Mouse (Mus musculus) hindbrain, embryonic 14.5 days (tissue): Measurements from ENCODE around the gene Bglap2. TPM values are rescaled to one million over a fixed set of nuclear protein-coding genes. Genes with fewer than 3 reads are reported as not detected.
A peak's percentile ranks its signal among the peaks of the same experiment; 100 is the strongest.
"Not testable (repeated sequence)": the region's sequence is repeated elsewhere in the genome, so short reads cannot be mapped to it uniquely, and the experiment has no call there.

Source experiments
- ATAC-seq: fragments of 200-750 bp; cut with Nextera tagmentation; 2 replicates; pipeline ENCODE4 v1.8.0; 2017; ENCODE audit warnings: moderate number of reproducible peaks, mild to moderate bottlenecking, moderate TSS enrichment, moderate library complexity; ENCODE audit not compliant: low FRiP score
- DNase-seq: peaks from one replicate; pipeline ENCODE4 v3.0.0-alpha.2; 2015; ENCODE audit warnings: low spot score
- H3K27ac ChIP-seq: fragments of 300-500 bp; sonication (generic); 2 replicates; pipeline ENCODE4 v1.5.1; 2014; ENCODE audit warnings: mild to moderate bottlenecking, moderate library complexity
- H3K27me3 ChIP-seq: fragments of 300-500 bp; sonication (generic); 2 replicates; pipeline ENCODE4 v1.6.1; 2014; ENCODE audit warnings: mild to moderate bottlenecking, low read length, mixed read lengths; ENCODE audit not compliant: control insufficient read depth, insufficient read depth
- H3K36me3 ChIP-seq: fragments of 300-500 bp; sonication (generic); replicated peaks from 2 replicates; pipeline ENCODE4 v1.6.1; 2014; ENCODE audit not compliant: control insufficient read depth, insufficient read depth
- H3K4me1 ChIP-seq: fragments of 300-500 bp; sonication (generic); replicated peaks from 2 replicates; pipeline ENCODE4 v1.6.1; 2014; ENCODE audit warnings: antibody characterized with exemption, low read length, mixed read lengths; ENCODE audit not compliant: control insufficient read depth, insufficient read depth
- H3K4me2 ChIP-seq: fragments of 300-500 bp; sonication (generic); replicated peaks from 2 replicates; pipeline ENCODE4 v1.6.1; 2014; ENCODE audit warnings: mild to moderate bottlenecking, moderate library complexity
- H3K4me3 ChIP-seq: fragments of 300-500 bp; sonication (generic); replicated peaks from 2 replicates; pipeline ENCODE4 v1.5.1; 2014; ENCODE audit warnings: mild to moderate bottlenecking, low read length
- H3K9ac ChIP-seq: fragments of 300-500 bp; sonication (generic); 2 replicates; pipeline ENCODE4 v1.6.1; 2014
- H3K9me3 ChIP-seq: fragments of 300-500 bp; sonication (generic); 2 replicates; pipeline ENCODE4 v1.6.1; 2016; ENCODE audit warnings: low read length; ENCODE audit not compliant: control insufficient read depth
- WGBS: fragments of 180-500 bp; shearing (Covaris S2); extraction: QIAGEN DNeasy Blood & Tissue Kit; methylation state at CpG from one replicate; pipeline ENCODE4 v1.1.7; 2014; 5-methylcytosine and 5-hydroxymethylcytosine counted together
- polyA plus RNA-seq: library from polyadenylated mRNA; unstranded; fragments of >200 nt; fragmentation: Nextera tagmentation; extraction: Ambion mirVana; gene quantifications from 2 replicates; pipeline ENCODE4 v1.2.1, GENCODE M21; 2014

The Bglap2 gene
- polyA plus RNA-seq, 1 experiment from 2014 or later: not detected

DNA sequence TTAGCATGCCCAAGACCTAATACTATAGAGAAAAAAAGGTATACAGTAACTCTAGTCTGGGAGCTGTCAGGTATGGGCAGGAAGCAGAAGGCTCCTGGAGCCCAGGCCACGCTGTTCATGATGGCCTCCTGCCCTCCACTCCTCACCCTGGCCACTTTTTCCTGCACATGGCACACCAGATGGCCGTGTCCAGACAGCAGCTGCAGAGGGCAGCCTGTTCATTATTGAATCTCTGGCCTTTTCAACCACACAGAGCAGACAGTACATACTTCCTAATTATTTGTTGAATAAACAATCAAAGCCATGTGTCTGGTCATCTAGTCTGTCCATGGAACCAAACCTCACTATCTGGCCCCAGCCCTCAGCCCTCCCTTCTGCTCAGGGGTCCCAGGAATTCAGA lies 20.2 kb upstream of the Bglap2 start:
- no peaks in the 10 kb centered on the region for H3K27me3 ChIP-seq
- 0 out of 2 replicates have a peak, but pooled peaks cover 2% of the 10 kb centered on the region for H3K4me1 ChIP-seq
- DNase-seq (no peak), ATAC-seq (no peak)
- no peak overlapping the region for H3K4me2 ChIP-seq
- H3K9ac ChIP-seq: no peak overlapping the region
- 65% methylated on average over 2 of the region's 2 CpGs for WGBS
- no peak overlapping the region for H3K27ac ChIP-seq
- 0 out of 2 replicates have a peak, but pooled peaks cover 3% of the 10 kb centered on the region for H3K36me3 ChIP-seq
- H3K4me3 ChIP-seq: no peak overlapping the region
- H3K9me3 ChIP-seq: no peaks in the 10 kb centered on the region

DNA sequence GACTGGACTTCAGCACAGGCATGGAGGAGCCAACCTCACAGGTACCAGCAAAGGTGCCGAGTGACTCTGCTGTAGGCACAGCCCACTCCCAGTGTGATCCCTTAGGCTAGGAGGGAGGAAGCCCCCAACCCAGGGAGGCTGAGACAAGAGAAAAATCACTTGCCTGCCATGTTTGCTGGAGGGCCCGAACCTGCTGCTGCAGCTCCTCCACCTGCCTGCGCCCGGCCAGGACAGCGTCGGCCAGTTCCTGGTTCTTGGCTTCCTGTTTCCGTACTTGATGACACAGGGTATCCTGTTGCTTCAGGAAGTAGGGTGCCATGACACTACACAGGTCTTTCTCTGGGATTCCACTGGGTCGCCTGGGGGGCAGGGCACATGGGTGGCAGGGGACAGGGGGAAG lies 17.2 kb upstream of the Bglap2 start:
- no peak overlapping the region for H3K4me2 ChIP-seq
- no peak for DNase-seq
- H3K4me3 ChIP-seq: no peak overlapping the region
- no peaks in the 10 kb centered on the region for H3K9me3 ChIP-seq
- no peaks in the 10 kb centered on the region for H3K36me3 ChIP-seq
- H3K27me3 ChIP-seq: no peaks in the 10 kb centered on the region
- H3K9ac ChIP-seq: no peak overlapping the region
- 0 out of 2 replicates have a peak, but pooled peaks cover 2% of the 10 kb centered on the region for H3K4me1 ChIP-seq
- 94% methylated on average over 8 of the region's 8 CpGs for WGBS
- ATAC-seq: no peak
- no peak overlapping the region for H3K27ac ChIP-seq

DNA sequence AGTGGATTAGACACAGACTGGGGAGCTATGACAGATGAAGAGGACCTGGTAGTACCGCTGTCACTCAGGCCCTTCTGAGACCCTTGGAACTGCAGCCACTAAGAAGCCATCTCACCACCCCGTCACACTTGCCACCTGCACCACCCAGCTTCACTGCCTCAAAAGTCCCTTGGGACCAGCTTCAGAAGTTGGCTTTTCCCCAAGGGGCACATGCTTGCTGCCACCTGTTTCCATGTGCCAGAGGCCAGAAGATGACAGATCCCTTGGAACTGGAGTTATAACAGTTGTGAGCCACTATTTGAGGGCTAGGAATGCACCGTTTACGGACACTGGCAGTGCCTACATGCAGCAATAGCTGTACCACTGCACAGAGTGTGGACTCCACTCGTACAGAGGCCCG lies 16.8 kb upstream of the Bglap2 start:
- Histone ChIP-seq H3K36me3 (no peaks in the 10 kb centered on the region), H3K27ac (no peak overlapping the region), H3K4me1 (0 out of 2 replicates have a peak, but pooled peaks cover 2% of the 10 kb centered on the region), H3K9me3 (no peaks in the 10 kb centered on the region), H3K4me3 (no peak overlapping the region), H3K9ac (no peak overlapping the region), H3K27me3 (no peaks in the 10 kb centered on the region), H3K4me2 (no peak overlapping the region)
- WGBS: 96% methylated on average over 6 of the region's 6 CpGs
- DNase-seq: no peak
- ATAC-seq: no peak

DNA sequence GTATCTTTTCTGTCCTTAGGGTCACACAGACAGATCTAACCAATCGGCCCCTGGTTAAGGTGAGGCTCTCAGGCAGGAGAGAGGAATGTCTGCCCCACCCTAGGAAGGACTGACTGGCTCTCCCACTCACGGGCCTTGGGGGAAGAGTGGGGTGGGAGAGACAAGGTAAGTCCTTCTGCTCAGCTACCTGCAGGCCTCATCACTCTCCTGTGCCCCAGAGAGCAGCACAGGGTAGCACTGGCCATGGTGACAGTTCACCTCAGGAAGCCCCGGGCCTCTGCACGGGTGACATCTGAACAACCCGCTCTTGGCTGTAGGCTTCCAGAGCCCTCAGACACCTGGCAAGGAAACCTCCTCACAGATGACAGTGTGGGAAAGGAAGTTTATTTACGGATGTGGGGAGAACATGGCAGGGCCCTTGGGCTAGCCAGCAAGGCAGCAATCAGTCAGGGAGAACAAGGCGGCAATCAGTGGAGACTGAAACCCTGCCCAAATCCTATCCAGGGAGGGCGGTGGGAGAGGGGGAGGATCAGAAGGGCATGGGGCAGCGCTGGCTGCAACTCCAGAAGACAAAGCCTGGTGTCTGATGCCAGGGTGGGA lies 15.4 kb upstream of the Bglap2 start:
- WGBS: 94% methylated on average over 9 of the region's 9 CpGs
- no peak overlapping the region for H3K9ac ChIP-seq
- no peak for ATAC-seq

DNA sequence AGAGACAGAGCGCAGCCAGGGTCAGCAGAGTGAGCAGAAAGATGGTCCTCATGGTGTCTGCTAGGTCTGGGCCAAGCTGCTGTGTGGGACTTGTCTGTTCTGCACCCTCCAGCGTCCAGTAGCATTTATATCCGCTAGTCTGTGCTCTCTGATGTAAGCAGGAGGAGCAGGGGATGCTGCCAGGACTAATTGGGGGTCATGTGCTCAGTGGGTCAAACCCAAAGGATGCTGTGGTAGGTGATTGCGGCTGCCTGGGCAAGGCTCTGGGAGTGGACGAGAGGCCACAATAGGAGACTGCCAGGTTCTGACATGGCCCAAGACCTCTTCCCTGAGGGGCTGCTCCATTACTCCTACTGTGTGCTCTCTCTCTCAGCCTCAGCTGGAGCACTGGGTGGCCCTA lies 5.9 kb upstream of the Bglap2 start, which contains the start of gene Bglap:
Gene Bglap (minus strand): TSS at position 101 of the 400 bp plus-strand sequence.
- Histone ChIP-seq H3K9ac (no peak within 1 kb of the TSS), H3K4me1 (no peaks in the 10 kb centered on the region), H3K4me3 (no peak within 1 kb of the TSS), H3K4me2 (no peak within 1 kb of the TSS), H3K27ac (no peak within 1 kb of the TSS), H3K36me3 (no peaks in the 10 kb centered on the region), H3K9me3 (no peaks in the 10 kb centered on the region), H3K27me3 (no peaks in the 10 kb centered on the region)
- DNase-seq (no peak), ATAC-seq (no peak)
- 81% methylated on average over 5 of the region's 5 CpGs for WGBS

More for the DNA sequence above, 15.4 kb upstream of the Bglap2 start:
- Histone ChIP-seq H3K4me3 (no peak overlapping the region), H3K36me3 (no peaks in the 10 kb centered on the region), H3K4me1 (0 out of 2 replicates have a peak, but pooled peaks cover 2% of the 10 kb centered on the region), H3K27ac (no peak overlapping the region), H3K9me3 (no peaks in the 10 kb centered on the region), H3K27me3 (no peaks in the 10 kb centered on the region), H3K4me2 (no peak overlapping the region)
- no peak for DNase-seq

DNA sequence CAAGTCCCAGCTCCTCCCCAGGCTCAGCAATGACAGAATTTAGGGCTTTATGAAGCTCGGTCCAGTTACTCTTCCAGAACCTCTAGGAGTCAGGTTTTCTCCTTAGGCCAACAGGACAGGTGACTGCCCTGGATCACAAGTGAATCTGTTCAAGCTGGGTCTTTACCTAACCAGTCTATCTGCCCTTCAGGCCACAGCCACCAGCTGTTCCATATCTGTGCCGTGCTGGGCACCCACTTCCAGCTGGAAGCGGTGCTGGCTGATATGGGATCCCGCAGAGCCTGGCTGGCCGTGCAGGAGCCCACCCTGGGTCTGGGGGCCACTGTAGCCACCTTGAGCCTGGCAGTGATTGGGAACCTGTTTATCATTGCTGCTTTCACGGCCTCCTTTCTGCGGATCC lies 3.9 kb upstream of the Bglap2 start:
- peak overlapping the region; percentile 41; the same call in 1 of the 2 replicates for H3K4me2 ChIP-seq
- H3K36me3 ChIP-seq: not testable (repeated sequence)
- 25% methylated on average over 1 of the region's 7 CpGs for WGBS

DNA sequence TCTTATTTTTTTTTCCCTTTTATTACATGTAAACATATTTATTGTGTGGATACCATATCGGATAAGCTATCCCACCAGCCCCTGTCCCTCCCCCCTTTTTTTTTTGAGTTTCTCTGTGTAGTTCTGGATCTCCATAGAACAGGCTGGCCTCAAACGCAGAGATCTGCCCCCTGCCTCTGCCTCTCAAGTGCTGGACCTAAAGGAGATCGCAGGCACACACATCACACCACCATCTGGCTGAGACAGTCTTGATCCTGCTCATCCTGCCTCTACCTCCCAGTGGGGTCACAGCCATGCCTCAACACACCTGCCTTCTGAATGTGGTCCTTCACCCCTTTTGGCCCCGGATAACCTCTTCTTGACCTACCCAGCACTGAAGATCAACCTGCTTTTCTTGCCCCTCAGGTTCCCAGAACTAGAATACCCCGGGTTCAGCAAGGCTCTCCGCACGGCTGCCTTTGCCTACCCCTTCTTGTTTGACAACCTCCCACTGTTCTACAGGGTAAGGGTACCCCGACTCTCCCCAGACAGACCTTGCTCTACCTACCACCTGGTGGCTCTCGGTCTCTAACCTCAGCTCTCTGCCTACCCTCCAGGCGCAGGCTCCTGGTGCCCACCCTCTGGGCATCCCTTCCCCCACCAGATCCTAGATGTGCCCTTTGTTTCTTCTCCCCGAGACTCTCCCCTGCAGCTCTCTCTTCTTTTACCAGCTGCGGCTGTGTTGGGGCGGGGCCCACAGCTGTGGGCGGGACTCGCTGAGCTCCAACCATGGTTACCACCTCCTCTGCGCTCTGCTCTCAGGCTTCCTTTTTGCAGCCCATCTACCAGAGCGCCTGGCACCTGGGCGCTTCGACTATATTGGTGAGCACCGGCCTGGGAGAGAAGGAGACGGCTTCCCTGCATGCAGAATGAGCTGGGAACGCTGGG lies 3.2 kb upstream of the Bglap2 start:
- not testable (repeated sequence) for H3K9me3 ChIP-seq, H3K27me3 ChIP-seq, H3K36me3 ChIP-seq, H3K4me1 ChIP-seq
- peak; percentile 88 for ATAC-seq
- peak; percentile 48 for DNase-seq
- 7% methylated on average over 19 of the region's 22 CpGs for WGBS
- peak overlapping the region; percentile 41 for H3K4me2 ChIP-seq
- H3K4me3 ChIP-seq: peak overlapping the region; percentile 10; the same call in 1 of the 2 replicates
- peak overlapping the region; percentile 83 for H3K27ac ChIP-seq
- peak overlapping the region; percentile 51 for H3K9ac ChIP-seq

More for the DNA sequence above, 3.9 kb upstream of the Bglap2 start:
- not testable (repeated sequence) for H3K9me3 ChIP-seq, H3K4me1 ChIP-seq, H3K4me3 ChIP-seq, H3K9ac ChIP-seq, H3K27ac ChIP-seq, DNase-seq, H3K27me3 ChIP-seq
- ATAC-seq: peak; percentile 22; the same call in 1 of the 2 replicates

DNA sequence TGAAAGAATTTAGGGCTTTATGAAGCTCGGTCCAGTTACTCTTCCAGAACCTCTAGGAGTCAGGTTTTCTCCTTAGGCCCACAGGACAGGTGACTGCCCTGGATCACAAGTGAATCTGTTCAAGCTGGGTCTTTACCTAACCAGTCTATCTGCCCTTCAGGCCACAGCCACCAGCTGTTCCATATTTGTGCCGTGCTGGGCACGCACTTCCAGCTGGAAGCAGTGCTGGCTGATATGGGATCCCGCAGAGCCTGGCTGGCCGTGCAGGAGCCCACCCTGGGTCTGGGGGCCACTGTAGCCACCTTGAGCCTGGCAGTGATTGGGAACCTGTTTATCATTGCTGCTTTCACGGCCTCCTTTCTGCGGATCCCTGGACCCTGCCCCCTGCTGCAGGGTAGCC lies 1.9 kb downstream of the Bglap2 start:
- H3K9me3 ChIP-seq, H3K27me3 ChIP-seq, H3K36me3 ChIP-seq, H3K4me3 ChIP-seq, DNase-seq, ATAC-seq, H3K4me1 ChIP-seq: not testable (repeated sequence)
- 24% methylated on average over 4 of the region's 7 CpGs for WGBS
- peak overlapping the region; percentile 55; the same call in 1 of the 2 replicates for H3K27ac ChIP-seq
- peak overlapping the region; percentile 36; the same call in 1 of the 2 replicates for H3K9ac ChIP-seq
- H3K4me2 ChIP-seq: peak overlapping the region; percentile 40
